Mouse (Mus musculus): ENCODE data around the gene Mnat1.
"Not testable (repeated sequence)": the region's sequence is repeated elsewhere in the genome, so short reads cannot be mapped to it uniquely, and the experiment has no call there.

The Mnat1 gene

DNA sequence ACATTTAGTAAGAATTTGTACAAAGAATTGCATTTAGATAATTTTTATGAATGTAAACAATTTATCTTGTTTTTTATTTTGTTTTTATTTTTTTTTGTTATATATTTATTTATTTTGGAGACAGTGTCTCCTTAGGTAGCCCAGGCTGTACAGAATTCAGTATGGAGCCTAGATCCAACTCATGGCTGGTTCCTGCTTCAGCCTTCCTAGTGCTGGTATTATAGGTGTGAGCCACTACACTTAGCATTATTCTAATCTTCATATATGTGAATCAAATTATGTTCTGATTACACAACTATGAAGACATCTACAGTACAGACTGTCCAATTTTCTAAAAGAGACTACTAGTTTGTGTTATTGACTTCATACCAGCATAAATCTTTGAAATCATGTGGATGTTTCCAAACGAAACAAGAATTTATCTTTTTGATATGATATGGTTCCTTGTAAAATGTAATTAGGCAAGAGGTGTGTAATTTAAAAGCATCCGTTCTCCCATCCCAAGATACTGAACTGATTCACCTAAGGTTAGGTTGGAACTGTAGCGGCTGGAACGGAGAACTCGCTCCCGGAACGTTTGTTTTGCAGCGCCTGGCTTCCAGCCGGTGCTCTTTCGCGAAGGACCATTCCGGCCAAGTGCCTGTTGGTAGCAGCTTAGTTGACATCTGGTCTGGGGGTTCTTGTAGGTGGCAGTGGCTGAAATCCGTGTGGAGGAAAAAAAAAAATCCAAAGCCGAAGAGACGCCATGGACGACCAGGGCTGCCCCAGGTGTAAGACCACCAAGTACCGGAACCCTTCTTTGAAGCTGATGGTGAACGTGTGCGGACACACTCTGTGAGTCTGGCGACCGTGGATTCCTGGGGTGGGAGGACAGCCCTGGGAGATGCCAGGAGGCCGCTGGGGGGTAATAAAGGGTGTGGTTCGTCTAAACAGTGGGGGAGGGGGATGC, at the start of gene Mnat1:
Gene Mnat1 (plus strand): TSS at position 625 of the 949 bp plus-strand sequence.
- peak; percentile 67 for DNase-seq (ENCODE audit: extremely low spot score, low read depth, low spot score)

DNA sequence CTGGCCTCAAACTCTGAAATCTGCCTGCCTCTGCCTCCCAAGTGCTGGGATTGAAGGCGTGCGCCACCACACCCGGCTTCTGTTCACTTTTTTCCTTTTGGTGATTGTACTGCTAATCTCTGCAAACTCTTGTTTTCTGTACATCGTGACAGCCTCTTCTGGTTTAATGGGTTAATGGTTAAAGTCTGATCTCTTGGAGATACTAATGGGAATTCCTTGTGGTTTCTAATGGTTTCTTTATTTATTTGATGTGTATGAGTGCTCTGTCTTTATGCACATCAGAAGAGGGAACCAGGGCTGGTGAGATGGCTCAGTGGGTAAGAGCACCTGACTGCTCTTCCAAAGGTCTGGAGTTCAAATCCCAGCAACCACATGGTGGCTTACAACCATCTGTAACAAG, 41.7 kb upstream of the Mnat1 start:
- DNase-seq (ENCODE audit: extremely low spot score, low read depth, low spot score), result not testable (repeated sequence)

DNA sequence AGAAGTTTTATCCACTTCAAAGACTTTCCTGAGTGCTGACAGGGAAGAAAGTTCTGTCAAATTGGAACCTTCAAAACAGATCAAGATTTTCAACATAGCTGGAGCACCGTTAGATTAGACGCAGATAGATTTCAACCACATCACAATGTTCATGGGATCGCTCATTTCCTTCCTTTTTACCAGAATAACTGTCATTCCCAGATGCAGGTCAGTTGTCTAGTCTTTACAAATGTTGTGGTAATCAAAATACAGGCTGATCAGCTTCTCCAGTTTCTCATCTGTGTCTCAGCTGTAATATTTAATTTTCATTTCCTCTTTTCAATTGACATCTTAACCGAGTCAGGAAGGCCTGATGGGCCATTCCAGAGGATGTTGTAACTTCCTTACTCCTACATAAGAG, 39.7 kb upstream of the Mnat1 start:
- DNase-seq (ENCODE audit: extremely low spot score, low read depth, low spot score), result no peak

DNA sequence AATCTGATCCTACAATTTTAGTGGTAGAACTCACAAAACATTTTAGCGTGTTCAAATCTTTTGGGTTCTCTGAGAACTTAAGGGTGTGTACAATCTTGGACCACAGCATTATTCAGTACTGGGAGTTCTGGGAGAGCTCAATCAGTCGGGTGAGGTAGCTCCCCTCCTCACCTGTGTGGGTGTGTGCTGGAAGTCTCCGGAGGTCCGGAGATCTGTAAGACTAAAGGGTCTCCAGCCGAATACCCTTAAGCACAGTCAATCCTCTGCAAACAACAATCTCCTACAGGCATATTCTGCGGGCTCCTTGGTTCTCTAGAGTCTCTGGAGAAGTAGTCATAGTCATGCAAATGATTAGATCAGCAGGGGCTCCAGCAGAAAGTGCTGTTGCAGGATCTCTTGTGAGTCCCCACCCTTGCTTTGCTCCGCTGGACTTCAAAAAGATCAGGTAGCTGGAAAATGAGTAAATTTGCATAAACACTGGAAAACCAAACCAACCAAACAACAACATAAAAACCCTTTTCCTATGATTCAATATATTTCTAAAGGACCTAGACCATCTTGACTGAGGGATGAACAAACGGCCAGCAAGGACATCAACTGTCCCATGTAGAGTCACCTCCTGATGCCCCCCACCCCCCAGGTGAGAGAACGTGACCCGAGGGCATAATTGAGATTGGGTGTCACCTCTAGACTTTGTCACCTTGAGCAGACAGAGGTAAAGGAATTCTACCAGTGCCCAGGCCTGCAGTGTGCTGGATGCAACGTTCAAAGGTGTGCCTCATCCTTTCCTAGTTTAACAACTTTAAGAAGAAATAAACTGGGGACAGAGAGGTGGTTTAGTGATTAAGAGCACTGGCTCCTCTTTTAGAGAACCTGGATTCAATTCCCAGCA, 37.5 kb upstream of the Mnat1 start:
- DNase-seq (ENCODE audit: extremely low spot score, low read depth, low spot score), result no peak

DNA sequence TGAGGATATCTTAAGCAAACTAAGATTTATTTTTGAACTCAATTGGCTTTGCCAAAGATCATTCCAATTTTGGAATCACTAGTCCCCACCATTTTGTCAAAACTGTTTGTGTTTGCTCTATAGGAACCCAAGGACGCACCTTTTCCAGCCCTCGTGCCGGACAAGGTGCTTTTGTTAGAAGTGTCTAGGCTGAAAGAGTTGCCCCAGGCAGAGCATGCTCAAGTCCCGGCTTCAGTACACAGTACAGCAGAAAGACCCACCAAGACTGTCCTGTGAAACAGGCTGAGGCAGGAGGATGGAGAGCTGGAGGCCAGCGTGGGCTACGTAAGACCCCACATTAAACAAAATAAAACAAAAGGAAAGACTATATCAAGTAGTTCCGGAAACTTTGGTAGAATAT, 36.4 kb upstream of the Mnat1 start:
- DNase-seq (ENCODE audit: extremely low spot score, low read depth, low spot score), result no peak

- DNase-seq (ENCODE audit: extremely low spot score, low read depth, low spot score), result no peak
Observed at GRCm38 (mm10) chr12:73088500-73088899, 35.0 kb upstream of the Mnat1 start.

DNA sequence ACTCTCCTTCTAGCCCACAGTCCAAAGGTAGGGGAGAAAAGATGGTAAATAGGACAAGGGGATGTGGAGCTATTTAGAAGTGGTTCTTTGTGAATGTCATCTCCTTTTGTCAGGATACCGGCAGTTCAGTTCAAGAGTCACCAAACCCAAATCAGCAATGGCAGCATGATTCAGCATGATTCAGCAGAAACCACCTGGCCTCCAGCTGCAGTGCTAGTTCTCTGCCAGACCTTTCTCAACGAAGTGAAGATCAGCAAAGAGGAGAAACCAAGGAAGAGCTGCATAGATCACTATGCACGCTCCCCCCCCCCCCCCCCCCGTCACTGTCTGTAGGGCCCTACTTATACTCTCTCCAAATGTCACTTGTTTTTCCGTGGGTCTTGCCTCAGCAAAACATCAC, 34.6 kb upstream of the Mnat1 start:
- DNase-seq (ENCODE audit: extremely low spot score, low read depth, low spot score), result no peak

GRCm38 (mm10) chr12:73090672-73091335, 32.7 kb upstream of the Mnat1 start:
- DNase-seq (ENCODE audit: extremely low spot score, low read depth, low spot score), result no peak

GRCm38 (mm10) chr12:73094189-73094588, 29.3 kb upstream of the Mnat1 start:
- DNase-seq (ENCODE audit: extremely low spot score, low read depth, low spot score), result no peak

GRCm38 (mm10) chr12:73094605-73095004, 28.9 kb upstream of the Mnat1 start:
- DNase-seq (ENCODE audit: extremely low spot score, low read depth, low spot score), result no peak

- DNase-seq (ENCODE audit: extremely low spot score, low read depth, low spot score), result not testable (repeated sequence)
Observed at GRCm38 (mm10) chr12:73096177-73096576, 27.3 kb upstream of the Mnat1 start.

DNA sequence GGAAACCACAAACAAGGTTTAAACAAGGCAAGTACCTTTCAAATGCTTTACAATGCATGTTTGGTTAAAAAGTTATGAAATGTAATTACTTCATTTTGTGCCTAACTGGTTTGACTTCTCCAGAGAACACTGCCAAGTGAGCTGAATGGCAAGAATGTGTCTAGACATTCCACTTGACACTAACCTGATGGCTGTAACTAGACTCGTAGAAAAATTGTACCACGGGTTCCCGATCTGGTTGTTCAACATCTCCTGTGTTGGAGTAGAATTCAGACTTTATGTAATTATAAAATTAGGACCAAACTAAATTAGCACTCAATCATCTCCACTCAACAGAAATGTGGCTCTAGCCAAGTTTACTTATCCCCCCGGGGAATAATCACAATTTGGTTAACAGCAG, 24.9 kb upstream of the Mnat1 start:
- DNase-seq (ENCODE audit: extremely low spot score, low read depth, low spot score), result no peak

- DNase-seq (ENCODE audit: extremely low spot score, low read depth, low spot score), result no peak
Observed at GRCm38 (mm10) chr12:73103713-73104112, 19.8 kb upstream of the Mnat1 start.

DNA sequence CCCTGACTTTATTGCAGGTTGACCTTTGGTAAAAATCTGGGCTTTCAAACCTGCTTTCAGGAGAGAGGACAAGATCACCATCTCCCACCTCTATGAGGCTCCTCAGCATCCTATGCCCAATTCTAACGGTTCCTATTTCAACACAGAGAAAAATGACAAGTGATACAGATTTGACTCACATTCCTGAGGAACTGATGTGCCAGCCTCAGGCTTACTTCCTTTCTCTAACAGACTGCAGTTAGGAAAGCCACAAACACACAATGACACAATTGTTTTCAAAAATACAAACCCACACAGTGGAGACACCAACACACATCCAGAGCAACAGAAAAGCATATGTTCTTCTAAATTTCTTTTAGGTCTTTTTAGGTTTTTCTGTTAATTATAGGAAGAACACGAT, 15.7 kb upstream of the Mnat1 start:
- DNase-seq (ENCODE audit: extremely low spot score, low read depth, low spot score), result no peak

- DNase-seq (ENCODE audit: extremely low spot score, low read depth, low spot score), result no peak
Observed at GRCm38 (mm10) chr12:73110431-73111111, 12.9 kb upstream of the Mnat1 start.

GRCm38 (mm10) chr12:73111561-73112325, 11.8 kb upstream of the Mnat1 start:
- DNase-seq (ENCODE audit: extremely low spot score, low read depth, low spot score), result no peak

GRCm38 (mm10) chr12:73112326-73113087, 11.0 kb upstream of the Mnat1 start:
- no peak for DNase-seq (ENCODE audit: extremely low spot score, low read depth, low spot score)

- DNase-seq (ENCODE audit: extremely low spot score, low read depth, low spot score), result peak; percentile 83
Observed at GRCm38 (mm10) chr12:73113196-73113595, 10.3 kb upstream of the Mnat1 start, which contains the start of gene Six4. TSS of gene Six4 (minus strand) at chr12:73113456.

DNA sequence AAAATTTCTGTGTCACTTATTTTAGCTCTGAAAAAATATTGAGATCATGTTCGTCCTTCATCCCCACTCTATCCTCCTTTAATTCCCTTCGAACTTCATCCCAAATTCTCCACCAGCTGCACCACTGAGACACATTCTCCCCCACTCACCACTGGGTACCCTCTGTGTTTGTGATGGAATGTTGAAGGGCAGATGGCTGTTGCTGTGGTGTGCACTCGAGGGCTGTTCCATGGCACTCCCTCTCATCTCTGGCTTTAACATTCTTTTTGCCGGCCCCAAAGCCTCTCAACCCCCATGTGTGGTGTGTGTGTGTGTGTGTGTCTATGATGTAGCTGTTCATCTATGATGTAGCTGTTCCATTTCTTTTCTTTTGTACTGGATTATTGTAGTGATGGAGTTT, 1.7 kb downstream of the Mnat1 start:
- DNase-seq (ENCODE audit: extremely low spot score, low read depth, low spot score), result no peak

Data from hindlimb bud, embryonic 11.5 days (tissue).